Comparison of ENCODE assay signal across 9 mouse cellular contexts in genomic region chr19:58104544-58104943, GRCm38 (mm10).
A peak's percentile ranks its signal among the peaks of the same experiment; 100 is the strongest.
DNase-seq lines count a peak whose midpoint lies in the region; ATAC-seq lines count a peak whose summit lies in the region.
"Had no signal": no experiment of that assay in that cellular context is flagged by ENCODE, and none has a peak within 500 bp of the region (broad histone marks: within the 10 kb centered on the region; RNA-seq: fewer than 3 reads in every experiment).

No protein-coding gene starts in this region.

- no peak overlapping the region for H3K27ac ChIP-seq in heart, embryonic 14.5 days (replicated peaks in 1 of 2; ENCODE audit: control insufficient read depth in 1 of 2, insufficient read depth in 1 of 2, low read depth in 2 of 2, low read length in 2 of 2)
- no peak overlapping the region for H3K27ac ChIP-seq in intestine, embryonic 15.5 days
- H3K27ac ChIP-seq: forebrain, embryonic 12.5 days had no signal

- H3K9me3 ChIP-seq in heart, embryonic 14.5 days (ENCODE audit: control insufficient read depth, low read length) = peaks cover 3% of the 10 kb centered on the region; the same call in 1 of the 2 replicates
- no peaks in the 10 kb centered on the region for H3K9me3 ChIP-seq in intestine, embryonic 15.5 days
- H3K9me3 ChIP-seq: forebrain, embryonic 12.5 days had no signal

- intact Hi-C loops in heart, postnatal 14 days (cut with DNase I) = no loop called here

- H3K4me3 ChIP-seq in heart, embryonic 14.5 days (ENCODE audit: control insufficient read depth in 1 of 2, insufficient read depth in 1 of 2, low read depth in 1 of 2, low read length in 2 of 2) = no peak overlapping the region
- H3K4me3 ChIP-seq in intestine, embryonic 15.5 days (replicated peaks) = no peak overlapping the region
- H3K4me3 ChIP-seq: forebrain, embryonic 12.5 days had no signal

- peaks cover 2% of the 10 kb centered on the region in 2 experiments; a peak in 1 of 4 replicates for H3K4me1 ChIP-seq in heart, embryonic 14.5 days (ENCODE audit: control insufficient read depth in 2 of 2, insufficient read depth in 2 of 2, low read length in 2 of 2)
- no peaks in the 10 kb centered on the region for H3K4me1 ChIP-seq in intestine, embryonic 15.5 days (replicated peaks)

- no peaks in the 10 kb centered on the region for H3K27me3 ChIP-seq in heart, embryonic 14.5 days (ENCODE audit: control insufficient read depth, insufficient read depth, low read length)
- H3K27me3 ChIP-seq in intestine, embryonic 15.5 days (replicated peaks) = no peaks in the 10 kb centered on the region

- peak; percentile 72 for ATAC-seq in heart, embryonic 14.5 days (ENCODE audit: insufficient number of reproducible peaks, insufficient read depth, low FRiP score, low read depth)
- ATAC-seq in intestine, embryonic 15.5 days = no peak

- no peak overlapping the region for H3K4me2 ChIP-seq in heart, embryonic 14.5 days (ENCODE audit: low read length)
- no peak overlapping the region for H3K4me2 ChIP-seq in intestine, embryonic 15.5 days (replicated peaks)
- H3K4me2 ChIP-seq: forebrain, embryonic 12.5 days had no signal

- no peak overlapping the region for H3K9ac ChIP-seq in heart, embryonic 14.5 days (ENCODE audit: low read length)
- no peak overlapping the region for H3K9ac ChIP-seq in intestine, embryonic 15.5 days
- H3K9ac ChIP-seq: forebrain, embryonic 12.5 days had no signal

- DNase-seq in heart, postnatal 14 days = no peak
- peak; percentile 24 for DNase-seq in urinary bladder, postnatal 14 days (ENCODE audit: low spot score)
- no peak for DNase-seq in urinary bladder, postnatal 10 days (ENCODE audit: low spot score)
- peak; percentile 29 to 37 for DNase-seq in layer of hippocampus, postnatal 10 days (ENCODE audit: low spot score in 2 of 2)
- no peak for DNase-seq in adrenal gland, postnatal 14 days
- no peak for DNase-seq in adrenal gland, adult 2 months

- WGBS in heart, embryonic 14.5 days = 54% methylated on average over 7 of the region's 7 CpGs
- 62% methylated on average over 7 of the region's 7 CpGs for WGBS in intestine, embryonic 15.5 days

- H3K36me3 ChIP-seq in heart, embryonic 14.5 days (ENCODE audit: control insufficient read depth, insufficient read depth, low read length) = no peaks in the 10 kb centered on the region
- H3K36me3 ChIP-seq in intestine, embryonic 15.5 days = no peaks in the 10 kb centered on the region
- H3K36me3 ChIP-seq: forebrain, embryonic 12.5 days had no signal

Comparison
In these comparisons a context has a peak if more than half of its experiments do, and no peak if none do; other contexts are left out.
1. DNase-seq: peak in urinary bladder, postnatal 14 days (single experiment) and layer of hippocampus, postnatal 10 days (2 of 2); none in heart, postnatal 14 days (0 of 2), urinary bladder, postnatal 10 days (single experiment), adrenal gland, postnatal 14 days (single experiment) and adrenal gland, adult 2 months (single experiment).